Mouse (Mus musculus) layer of hippocampus, postnatal 25 days (tissue): Measurements from ENCODE around the gene Tuba1b. TPM values are rescaled to one million over a fixed set of nuclear protein-coding genes. Genes with fewer than 3 reads are reported as not detected.
"Not testable (repeated sequence)": the region's sequence is repeated elsewhere in the genome, so short reads cannot be mapped to it uniquely, and the experiment has no call there.

Experiments used
- DNase-seq, 2 experiments: peaks; one replicate each; pipeline ENCODE4 v3.0.0; 2022; ENCODE audit warnings: mixed read lengths in 2 of 2, low spot score in 1 of 2; ENCODE audit errors: extremely low spot score in 1 of 2
- total RNA-seq, 2 experiments: library from RNA; stranded (reverse); gene quantifications; 2 replicates each; pipeline ENCODE4 v1.2.3; 2021

The Tuba1b gene
- total RNA-seq, 2 experiments from 2014 or later: 478 to 525 TPM

DNA sequence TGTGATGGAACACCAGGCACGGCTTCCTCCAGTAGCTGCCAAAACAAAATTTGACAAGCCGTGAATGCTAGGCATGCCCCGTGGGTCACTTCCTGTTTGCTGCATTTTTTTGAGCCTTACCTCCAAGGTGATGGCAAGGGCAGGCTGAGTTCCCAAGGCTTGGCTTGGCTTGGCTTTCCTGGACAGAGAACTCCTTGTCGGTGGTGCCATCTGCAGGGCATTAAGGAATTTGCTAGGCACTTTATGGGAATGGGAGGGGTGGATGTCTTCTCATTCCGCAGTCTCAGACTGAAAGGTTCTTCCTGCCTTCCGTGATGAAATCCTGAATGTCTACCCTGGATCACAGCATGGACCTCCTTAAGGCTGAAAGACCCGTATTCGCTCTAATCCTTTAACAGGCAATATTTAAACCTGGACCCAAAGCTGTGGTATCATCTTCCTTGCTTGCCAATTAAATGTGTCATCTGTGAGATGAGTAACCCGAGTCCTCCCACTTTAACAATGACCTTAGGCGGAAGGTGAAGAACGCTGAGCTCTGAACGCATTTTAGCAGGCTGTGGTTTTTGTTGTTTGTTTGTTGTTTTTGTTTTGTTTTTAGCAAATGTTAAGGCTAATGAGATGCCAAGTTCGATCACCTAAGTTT, 5.6 kb downstream of the Tuba1b start:
- peak; percentile 36 to 65 for DNase-seq

DNA sequence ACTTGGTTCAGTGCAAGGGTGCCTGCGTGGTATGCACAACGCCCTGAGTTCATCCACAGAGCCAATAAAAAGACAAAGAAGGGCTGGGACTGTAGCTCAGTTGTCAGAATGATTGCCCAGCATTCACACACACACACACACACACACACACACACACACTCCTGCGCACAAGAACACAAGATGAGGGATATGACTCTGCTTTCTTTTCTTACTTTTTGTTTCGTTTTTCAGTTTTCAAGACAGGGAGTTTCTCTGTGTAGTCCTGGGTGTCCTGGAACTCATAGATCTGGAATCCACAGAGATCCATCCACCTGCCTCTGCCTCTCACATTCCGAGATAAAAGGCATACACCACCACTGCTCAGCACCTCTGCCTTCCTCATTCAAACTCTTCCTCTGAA, 6.8 kb downstream of the Tuba1b start:
- no peak for DNase-seq

DNA sequence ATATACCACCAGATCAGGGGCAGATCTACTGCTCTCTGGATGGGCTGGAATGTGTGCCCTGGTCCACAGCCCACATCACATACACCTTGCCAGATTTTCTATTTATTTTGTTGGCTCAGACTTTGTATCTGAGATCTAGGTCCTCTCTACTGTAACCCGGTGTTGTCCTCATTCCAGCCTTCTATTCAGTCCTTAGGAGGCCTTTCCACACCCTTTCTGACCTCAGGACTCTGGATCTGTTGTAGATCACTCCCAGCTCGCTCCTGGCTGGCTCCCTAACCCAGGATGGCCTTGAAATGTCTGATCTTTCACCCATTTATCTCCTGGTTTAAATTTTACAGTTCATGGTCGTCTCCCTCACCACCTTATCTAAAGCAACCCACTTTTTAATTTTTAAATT, 9.7 kb downstream of the Tuba1b start:
- no peak for DNase-seq

DNA sequence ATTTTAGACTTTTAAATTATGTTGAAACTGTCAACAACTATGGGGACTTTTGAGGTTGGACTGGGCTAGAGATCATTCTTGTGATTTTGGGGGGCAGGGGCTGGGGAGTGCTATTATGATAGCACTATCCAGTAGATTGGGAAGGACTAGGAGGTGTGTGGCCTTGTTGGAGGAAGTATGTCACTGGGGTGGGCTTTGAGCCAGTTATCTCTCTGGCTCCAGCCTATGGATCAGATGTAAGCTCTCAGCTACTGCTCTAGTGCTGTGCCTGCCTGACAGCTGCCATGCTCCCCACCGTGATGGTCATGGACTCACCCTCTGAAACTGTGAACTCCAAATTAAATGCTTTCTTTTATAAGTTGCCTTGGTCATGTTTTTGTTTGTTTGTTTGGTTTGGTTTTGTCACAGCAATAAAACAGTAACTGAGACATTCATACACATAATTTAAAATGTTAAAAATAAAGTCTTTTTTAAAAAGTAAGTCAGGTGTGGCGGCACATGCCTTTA, 11.3 kb downstream of the Tuba1b start:
- DNase-seq: no peak

DNA sequence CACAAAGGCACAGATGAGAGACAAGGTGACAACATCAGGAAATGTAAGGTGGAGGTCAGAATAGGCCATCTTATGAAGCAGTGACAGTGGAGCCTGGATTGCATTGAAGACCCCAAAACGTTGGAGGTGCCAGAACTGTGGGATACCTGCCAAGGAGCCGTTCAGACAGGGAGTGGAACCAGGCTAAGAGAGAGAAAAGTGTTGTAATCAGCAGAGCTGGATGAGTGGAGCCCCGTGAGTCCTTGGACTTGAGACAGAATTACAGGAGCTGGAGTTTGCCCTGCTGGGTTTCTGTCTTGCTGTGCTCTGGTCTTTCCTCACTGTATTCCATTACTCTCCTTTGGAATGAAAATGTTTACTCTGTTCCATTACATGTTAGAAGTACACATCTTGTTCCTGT, 11.8 kb downstream of the Tuba1b start:
- DNase-seq: no peak

- no peak for DNase-seq
Observed at GRCm38 (mm10) chr15:98921510-98921909, 12.9 kb downstream of the Tuba1b start.

DNA sequence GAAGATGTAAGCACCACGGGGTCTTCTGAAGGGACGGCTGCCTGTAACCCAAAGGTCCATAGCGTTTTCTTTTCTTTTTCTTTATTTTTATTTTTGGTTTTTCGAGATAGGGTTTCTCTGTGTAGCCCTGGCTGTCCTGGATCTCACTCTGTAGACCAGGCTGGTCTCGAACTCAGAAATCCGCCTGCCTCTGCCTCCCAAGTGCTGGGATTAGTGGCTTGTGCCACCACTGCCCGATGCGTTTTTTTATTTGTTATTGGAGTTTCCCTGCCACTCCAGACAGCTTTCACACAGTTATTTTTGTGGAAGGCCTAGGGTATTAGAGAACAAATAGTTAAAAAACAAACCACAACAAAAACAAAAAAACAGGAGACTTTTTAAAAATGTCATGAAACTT, 15.9 kb downstream of the Tuba1b start:
- DNase-seq: not testable (repeated sequence)

DNA sequence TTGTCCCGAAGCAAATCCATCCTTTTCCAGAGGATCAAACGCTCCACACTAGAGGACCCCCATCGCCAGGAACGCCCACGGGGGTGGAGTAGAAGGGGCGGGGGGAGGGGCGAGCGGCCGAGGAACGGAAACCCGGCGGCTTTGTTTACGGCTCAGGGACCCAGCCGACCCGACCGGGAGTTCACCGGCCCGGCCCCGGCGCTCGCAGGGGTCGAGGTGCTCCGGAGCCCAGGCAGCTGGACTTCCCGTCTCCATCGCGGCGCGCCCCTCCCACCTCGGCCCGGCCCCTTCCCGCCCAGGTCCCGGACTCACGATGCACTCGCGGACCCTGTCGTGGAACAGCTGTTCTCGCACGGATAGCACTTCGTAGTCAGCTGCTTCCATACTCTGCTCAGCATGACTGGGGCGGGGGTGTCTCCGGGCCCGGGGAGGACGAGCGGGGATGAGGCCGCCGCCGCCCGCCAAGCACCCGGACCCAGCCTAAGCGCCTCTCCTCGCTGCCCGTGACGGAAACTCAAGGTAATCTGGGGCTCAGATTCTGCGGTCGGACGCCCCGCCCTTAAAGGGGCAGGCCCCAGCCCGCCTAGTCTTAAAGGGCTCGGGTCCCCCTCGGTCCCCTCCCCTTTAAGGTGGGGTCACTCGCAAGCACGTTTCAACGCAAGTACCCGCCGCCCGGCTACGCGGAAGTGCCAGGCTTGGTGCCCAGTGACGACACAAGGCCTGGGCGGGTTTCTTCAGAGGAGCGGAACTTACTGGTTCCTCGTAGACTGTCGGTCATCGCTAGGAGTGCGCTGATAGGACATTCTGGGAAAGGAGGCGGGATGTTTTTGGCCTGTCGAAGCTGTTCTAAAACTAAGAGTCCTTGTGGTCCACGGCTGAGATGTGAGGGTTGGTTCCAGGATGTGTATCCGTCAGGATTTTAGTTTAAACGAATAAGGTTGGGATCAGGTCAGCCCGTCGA, 16.5 kb downstream of the Tuba1b start, which contains the start of gene Lmbr1l:
TSS of gene Lmbr1l (minus strand) at position 694 of the 961 bp plus-strand sequence.
- peak; percentile 93 to 97 for DNase-seq

DNA sequence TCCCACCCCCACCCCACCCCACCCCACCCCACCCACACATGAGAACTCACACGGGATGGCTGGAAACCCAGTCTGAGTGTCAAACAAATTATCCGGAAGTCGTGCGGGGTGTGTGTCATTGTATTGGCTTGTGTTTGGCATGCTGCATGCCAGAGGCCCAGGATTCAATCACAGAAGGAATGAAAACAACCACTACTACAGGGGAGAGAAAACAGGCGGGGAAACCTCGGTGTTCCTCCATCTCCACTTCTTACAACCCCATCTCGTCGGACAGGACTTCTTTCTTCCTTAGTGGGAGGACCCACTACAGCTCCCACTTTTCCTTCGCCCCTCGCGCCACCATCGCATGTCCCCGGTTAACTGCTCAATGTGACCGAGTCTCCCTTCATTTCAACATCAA, 17.3 kb downstream of the Tuba1b start:
- DNase-seq: no peak

DNA sequence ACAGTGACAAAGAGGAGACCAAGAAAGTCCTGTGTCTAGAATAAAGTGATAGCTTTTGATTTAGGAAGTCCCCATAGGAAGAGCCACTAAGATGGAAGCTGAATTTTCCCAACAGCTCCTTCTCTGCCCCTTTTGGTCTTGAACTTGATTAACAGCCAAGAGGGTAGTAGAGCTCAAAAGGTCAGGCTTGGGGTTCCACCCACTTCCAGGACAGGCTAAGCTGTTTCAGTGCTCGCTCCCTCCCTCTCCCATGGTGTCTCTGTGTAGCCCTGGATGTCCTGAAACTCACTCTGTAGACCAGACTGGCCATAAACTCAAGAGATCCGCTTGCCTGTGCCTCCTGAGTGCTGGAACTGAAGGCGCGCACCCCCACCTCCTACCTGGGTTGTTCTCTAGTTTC, 18.3 kb downstream of the Tuba1b start:
- DNase-seq: no peak

DNA sequence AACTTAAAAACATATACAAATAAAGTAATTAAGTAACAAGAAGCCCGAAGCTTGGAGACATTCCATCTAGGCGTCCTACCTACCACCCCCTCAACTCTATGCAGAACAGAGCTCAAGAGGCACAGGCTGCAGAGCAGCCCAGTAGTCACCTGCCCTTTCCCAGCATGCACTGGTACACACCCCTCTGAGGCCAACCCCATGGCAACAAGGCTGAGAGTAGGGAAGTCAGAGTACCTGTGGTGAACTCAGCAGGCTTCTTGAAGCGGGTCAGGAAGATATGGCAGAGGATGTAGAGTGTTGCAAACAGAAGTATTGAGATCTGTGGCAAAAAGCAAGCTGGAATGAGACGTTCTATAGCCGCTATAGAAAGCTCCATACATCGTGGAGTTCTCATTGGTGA, 19.5 kb downstream of the Tuba1b start:
- DNase-seq: no peak

DNA sequence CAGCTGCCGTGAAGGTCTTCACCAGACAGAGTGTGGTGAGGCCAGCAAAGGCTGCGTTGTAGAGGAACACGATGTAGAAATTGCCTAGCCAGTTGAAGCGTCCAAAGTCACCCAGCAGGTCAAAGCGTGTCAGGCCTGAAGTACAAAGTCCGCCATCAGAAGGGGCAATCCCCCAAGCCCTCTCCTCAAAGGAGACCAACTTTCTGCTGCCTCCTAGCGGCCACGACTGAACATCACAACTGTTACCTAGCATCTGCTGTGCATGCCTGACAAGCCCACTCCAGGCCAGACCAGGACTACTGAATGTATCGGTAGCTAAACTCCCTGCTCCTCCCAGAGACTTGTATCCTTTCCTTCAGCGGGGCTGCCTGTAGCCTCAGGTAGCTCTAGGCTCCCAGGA, 29.7 kb downstream of the Tuba1b start:
- DNase-seq: peak in 1 of 2 experiments; percentile 49

GRCm38 (mm10) chr15:98902600-98902999, 31.8 kb downstream of the Tuba1b start:
- DNase-seq: no peak

DNA sequence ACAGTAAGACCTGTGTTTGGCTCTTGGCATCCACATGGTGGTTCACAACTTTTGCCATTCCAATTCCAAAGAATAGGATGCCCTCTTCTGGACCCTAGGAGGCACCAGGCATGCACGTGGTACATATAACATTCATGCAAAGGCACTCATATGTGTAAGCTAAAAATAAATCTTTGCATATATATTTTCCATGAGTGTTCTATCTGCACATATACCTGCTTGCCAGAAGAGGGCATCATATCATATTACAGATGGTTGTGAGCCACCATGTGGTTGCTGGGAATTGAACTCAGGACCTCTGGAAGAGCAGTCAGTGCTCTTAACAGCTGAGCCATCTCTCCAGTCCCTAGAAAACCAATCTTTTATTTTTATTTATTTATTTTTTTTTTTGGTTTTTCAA, 32.8 kb downstream of the Tuba1b start:
- DNase-seq: no peak

GRCm38 (mm10) chr15:98897928-98898800, 36.2 kb downstream of the Tuba1b start, which contains the start of gene Dhh:
Dhh (minus strand) TSS chr15:98898540.
- no peak for DNase-seq

GRCm38 (mm10) chr15:98897495-98897894, 36.9 kb downstream of the Tuba1b start:
- no peak for DNase-seq

DNA sequence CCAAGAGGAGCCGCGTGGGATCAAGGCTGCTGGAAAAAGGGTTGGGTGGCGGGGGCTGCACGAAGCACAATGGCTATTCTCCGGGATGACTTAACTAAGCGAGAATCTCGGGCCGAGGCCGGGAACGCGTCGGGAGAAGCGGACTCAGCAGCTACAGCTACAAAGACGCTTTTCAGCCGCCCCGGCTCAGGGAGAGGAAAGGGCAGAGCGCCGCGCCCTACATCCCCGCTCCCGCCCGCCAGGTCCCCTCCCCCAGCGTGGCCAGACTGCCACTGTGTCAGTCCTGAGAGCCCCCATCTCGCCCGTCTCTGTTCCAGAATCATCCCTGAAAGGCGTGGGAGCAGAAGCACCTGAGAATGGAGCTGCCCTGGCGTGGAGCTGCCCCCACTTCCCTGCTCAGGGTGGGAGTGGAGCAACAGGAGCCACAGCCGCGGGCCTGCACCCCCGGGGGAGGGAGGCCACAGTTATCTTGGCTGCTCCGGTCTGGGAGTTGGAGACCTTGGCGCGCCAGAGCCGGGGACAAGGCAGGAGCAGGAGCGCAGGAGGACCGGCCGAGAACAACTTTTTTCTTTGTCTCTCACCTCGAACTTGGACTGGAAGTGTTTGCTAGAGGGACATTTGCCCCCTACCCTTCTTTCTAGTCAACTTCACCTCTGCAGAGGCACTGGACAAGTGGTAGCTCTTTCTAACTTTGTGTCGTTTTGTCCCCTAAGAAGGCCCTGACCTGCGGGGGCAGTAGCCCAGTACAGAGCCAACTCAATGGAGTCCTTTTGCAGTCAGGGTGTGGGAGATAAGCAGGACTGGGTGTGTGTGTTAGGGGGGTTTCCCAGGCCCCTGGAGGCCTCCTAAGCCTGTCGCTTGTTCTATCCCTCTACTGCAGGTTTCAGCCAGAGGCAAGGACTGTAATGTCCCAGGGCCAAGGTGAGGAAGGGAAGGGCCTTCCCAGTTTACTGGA, 38.5 kb downstream of the Tuba1b start:
- no peak for DNase-seq

GRCm38 (mm10) chr15:98894746-98895634, 39.4 kb downstream of the Tuba1b start:
- no peak for DNase-seq
